Mouse (Mus musculus) E14TG2a.4 (cell line): ENCODE data around the gene Ermard.

Experiments
- H3K27me3 ChIP-seq: 2 replicates; pipeline ENCODE4 v1.6.1; 2014; ENCODE audit warnings: low read length, control low read depth; ENCODE audit not compliant: insufficient read depth
- H3K36me3 ChIP-seq: 2 replicates; pipeline ENCODE4 v1.6.1; 2014; ENCODE audit warnings: low read length, control low read depth; ENCODE audit not compliant: insufficient read depth
- H3K4me1 ChIP-seq: replicated peaks from 2 replicates; pipeline ENCODE4 v1.6.1; 2014; ENCODE audit warnings: low read depth, low read length, control low read depth
- H3K4me3 ChIP-seq: replicated peaks from 2 replicates; pipeline ENCODE4 v1.5.1; 2014; ENCODE audit warnings: mild to moderate bottlenecking, low read length
- H3K9me3 ChIP-seq: 2 replicates; pipeline ENCODE4 v1.6.1; 2014; ENCODE audit warnings: low read length, control low read depth
- CTCF ChIP-seq: conservative IDR thresholded peaks from 2 replicates; pipeline ENCODE4 v1.5.1; 2014; ENCODE audit warnings: low read length
- NANOG ChIP-seq: IDR thresholded peaks from 2 replicates; pipeline ENCODE4 v1.6.1; 2014; ENCODE audit warnings: borderline replicate concordance, low read length, mixed read lengths
- POU5F1 ChIP-seq: IDR thresholded peaks from 2 replicates; pipeline ENCODE4 v1.6.1; 2014; ENCODE audit warnings: low read length, borderline replicate concordance

Gene Ermard

DNA sequence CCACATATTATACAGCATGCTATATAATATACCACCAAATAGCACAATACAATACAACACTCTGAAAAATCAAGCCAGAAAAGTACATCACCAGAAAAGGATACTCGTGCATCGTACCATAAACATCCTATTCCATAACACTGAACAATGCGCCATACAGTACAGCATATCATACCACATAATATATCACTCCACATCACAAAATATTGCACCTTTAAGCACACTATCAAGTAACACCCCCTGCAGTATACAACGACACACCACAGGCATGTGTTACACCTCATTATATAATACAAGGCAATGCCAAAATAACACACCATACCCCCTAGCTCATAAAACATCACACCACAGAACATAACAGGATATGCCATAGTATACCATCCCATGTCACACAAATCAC, 79.1 kb downstream of the Ermard start:
- Histone ChIP-seq H3K9me3 (peaks cover 5% of the 10 kb centered on the region), H3K36me3 (no peaks in the 10 kb centered on the region), H3K27me3 (no peaks in the 10 kb centered on the region), H3K4me3 (no peak overlapping the region), H3K4me1 (no peaks in the 10 kb centered on the region)
- TF ChIP-seq NANOG (no peak), CTCF (no peak), POU5F1 (no peak)

GRCm38 (mm10) chr17:15120569-15120968, 79.6 kb downstream of the Ermard start:
- Histone ChIP-seq H3K9me3 (peaks cover 5% of the 10 kb centered on the region), H3K27me3 (no peaks in the 10 kb centered on the region), H3K4me1 (no peaks in the 10 kb centered on the region), H3K4me3 (no peak overlapping the region), H3K36me3 (no peaks in the 10 kb centered on the region)
- TF ChIP-seq CTCF, result no peak

GRCm38 (mm10) chr17:15129630-15130287, 88.8 kb downstream of the Ermard start:
- no peaks in the 10 kb centered on the region for H3K4me1 ChIP-seq
- H3K36me3 ChIP-seq, result no peaks in the 10 kb centered on the region
- H3K27me3 ChIP-seq, result no peaks in the 10 kb centered on the region
- no peaks in the 10 kb centered on the region for H3K9me3 ChIP-seq
- H3K4me3 ChIP-seq, result no peak overlapping the region
- TF ChIP-seq CTCF, result no peak
- no peak for TF ChIP-seq POU5F1
- TF ChIP-seq NANOG, result no peak

DNA sequence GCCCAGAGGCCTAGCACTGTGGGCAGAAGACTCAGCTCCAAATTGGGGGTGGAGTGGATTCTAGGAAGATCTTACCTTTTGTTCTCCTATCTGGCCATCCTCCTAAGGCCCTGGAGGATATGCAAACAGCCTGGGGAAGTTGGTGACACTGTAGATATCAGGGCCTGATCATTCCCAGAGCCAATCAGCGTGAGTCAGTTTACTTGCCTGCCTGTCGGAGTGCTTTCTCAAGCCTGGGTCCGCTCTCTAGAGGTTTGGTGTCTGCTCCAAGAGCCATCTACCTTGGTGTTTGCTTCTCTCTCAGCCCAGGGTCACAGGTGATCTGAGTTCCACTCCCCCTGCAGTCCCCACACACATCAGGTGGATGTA, 89.3 kb downstream of the Ermard start:
- H3K4me3 ChIP-seq, result no peak overlapping the region
- H3K9me3 ChIP-seq, result no peaks in the 10 kb centered on the region
- no peaks in the 10 kb centered on the region for H3K36me3 ChIP-seq
- TF ChIP-seq POU5F1 (no peak), NANOG (no peak), CTCF (no peak)
- H3K27me3 ChIP-seq, result no peaks in the 10 kb centered on the region
- H3K4me1 ChIP-seq, result no peaks in the 10 kb centered on the region

DNA sequence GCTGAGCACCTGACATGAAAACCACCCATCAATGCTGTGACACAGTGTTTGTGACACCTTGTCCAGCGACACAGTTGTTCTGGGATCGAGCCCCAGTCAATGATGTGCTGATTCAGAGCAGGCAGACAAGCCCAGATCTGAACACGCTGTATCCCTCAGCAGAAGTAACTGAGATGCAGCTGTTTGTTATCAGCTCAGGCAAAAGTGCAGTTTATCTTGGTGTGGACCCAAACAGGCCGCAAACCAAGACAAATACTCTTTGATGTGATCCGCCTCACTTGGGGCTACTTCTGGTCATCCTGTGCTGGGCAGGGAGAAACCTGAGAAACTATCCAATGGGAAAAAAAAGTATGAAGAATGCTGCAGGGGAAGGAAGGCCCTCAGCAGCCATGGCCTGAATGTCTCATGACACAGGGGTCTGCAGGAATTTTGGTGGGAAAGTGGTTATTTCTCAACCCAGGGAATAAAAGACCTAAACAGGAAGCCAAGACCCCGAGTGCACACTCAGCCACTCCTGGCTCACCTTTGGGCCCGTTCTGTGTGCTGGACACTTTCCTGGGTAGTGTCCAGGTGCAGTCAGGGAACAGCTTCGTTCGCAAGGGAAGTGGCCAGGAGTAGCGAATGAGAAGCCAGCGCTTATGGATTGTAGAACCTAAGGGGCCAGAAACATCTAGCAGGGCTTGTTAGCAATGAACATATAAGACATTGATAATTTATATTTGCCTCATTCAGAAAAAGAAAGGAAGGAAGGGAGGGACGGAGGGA, 94.1 kb downstream of the Ermard start:
- Histone ChIP-seq H3K4me3 (no peak overlapping the region), H3K9me3 (no peaks in the 10 kb centered on the region), H3K36me3 (no peaks in the 10 kb centered on the region), H3K4me1 (peaks cover 5% of the 10 kb centered on the region), H3K27me3 (no peaks in the 10 kb centered on the region)
- TF ChIP-seq POU5F1, result no peak

DNA sequence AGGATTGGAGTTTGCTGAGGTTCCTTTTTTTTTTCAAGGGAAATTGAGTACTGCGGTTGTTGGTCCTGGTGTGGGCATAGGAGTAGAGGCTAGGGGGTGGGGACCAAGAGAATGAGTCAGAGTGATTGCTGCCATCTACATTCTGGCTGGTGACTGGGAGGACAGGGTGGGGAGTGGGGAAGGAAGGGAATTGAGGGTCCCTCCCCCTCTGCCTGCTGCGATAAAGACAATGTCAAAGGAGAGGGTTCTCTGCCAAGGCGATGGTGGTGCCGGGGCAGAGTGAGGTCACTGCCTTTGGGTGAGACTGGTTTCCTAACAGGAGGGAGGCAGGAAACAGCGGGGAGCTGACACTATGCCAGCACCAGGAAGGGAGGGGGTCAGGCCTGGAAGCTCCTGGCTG, 96.4 kb downstream of the Ermard start:
- no peak for TF ChIP-seq NANOG
- TF ChIP-seq CTCF, result no peak
- TF ChIP-seq POU5F1, result no peak

More for the DNA sequence above, 96.4 kb downstream of the Ermard start:
- Histone ChIP-seq H3K36me3 (no peaks in the 10 kb centered on the region), H3K4me1 (peaks cover 5% of the 10 kb centered on the region), H3K9me3 (no peaks in the 10 kb centered on the region), H3K27me3 (no peaks in the 10 kb centered on the region), H3K4me3 (no peak overlapping the region)
